9 mouse cellular contexts compared by ENCODE assay signal in the genomic region with DNA sequence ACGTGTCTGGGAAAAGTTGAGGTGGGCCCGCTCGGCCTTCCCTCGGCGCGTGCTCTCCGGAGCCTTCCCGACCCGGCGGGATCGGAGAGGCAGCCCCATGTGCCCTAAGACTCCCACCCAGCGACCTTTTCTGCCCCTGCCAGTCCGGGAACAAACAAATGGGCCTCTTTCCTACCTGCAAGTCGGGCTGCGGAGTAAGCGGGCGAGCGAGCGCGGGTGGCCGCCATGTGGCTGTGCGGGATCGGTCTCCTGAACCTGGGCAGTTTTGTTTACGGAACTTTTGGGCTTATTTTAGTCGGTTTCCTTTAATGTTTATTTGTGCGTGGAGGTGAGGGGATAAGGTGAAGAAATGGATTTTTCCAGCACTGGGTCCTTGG. TPM values are rescaled to one million over a fixed set of nuclear protein-coding genes. Genes with fewer than 3 reads are reported as not detected.
DNase-seq lines count a peak whose midpoint lies in the region; ATAC-seq and TF ChIP-seq lines count a peak whose summit lies in the region.
"Had no signal": no experiment of that assay in that cellular context is flagged by ENCODE, and none has a peak within 500 bp of the region (broad histone marks: within the 10 kb centered on the region; RNA-seq: fewer than 3 reads in every experiment).

No protein-coding gene starts in this region.

- peak overlapping the region; percentile 92 for H3K27ac ChIP-seq in liver, embryonic 12.5 days
- peak overlapping the region; percentile 100 for H3K27ac ChIP-seq in stomach, postnatal 0 days (replicated peaks)

- no peak for TF ChIP-seq CTCF in stomach, postnatal 0 days (IDR thresholded peaks at IDR 0.05; ENCODE audit: low read depth)

- H3K9ac ChIP-seq in liver, embryonic 12.5 days = peak overlapping the region; percentile 99
- peak overlapping the region; percentile 99 for H3K9ac ChIP-seq in stomach, postnatal 0 days (ENCODE audit: low read length)

- H3K9me3 ChIP-seq in liver, embryonic 12.5 days (replicated peaks) = no peaks in the 10 kb centered on the region
- H3K9me3 ChIP-seq in stomach, postnatal 0 days (ENCODE audit: control insufficient read depth, low read length) = no peaks in the 10 kb centered on the region

- peak overlapping the region; percentile 99 for H3K4me2 ChIP-seq in liver, embryonic 12.5 days
- H3K4me2 ChIP-seq in stomach, postnatal 0 days (replicated peaks; ENCODE audit: low read depth) = peak overlapping the region; percentile 76

- no peaks in the 10 kb centered on the region for H3K27me3 ChIP-seq in liver, embryonic 12.5 days (replicated peaks)
- no peaks in the 10 kb centered on the region for H3K27me3 ChIP-seq in stomach, postnatal 0 days (ENCODE audit: control insufficient read depth, insufficient read depth, low read length)

- 0 out of 2 replicates have a peak, but pooled peaks cover 3% of the 10 kb centered on the region for H3K36me3 ChIP-seq in liver, embryonic 12.5 days
- H3K36me3 ChIP-seq in stomach, postnatal 0 days (ENCODE audit: control insufficient read depth, insufficient read depth, low read length) = no peaks in the 10 kb centered on the region

- WGBS in liver, embryonic 12.5 days (ENCODE audit: insufficient replicate concordance) = 0% methylated on average over 26 of the region's 26 CpGs
- under 1% methylated on average over 26 of the region's 26 CpGs for WGBS in stomach, postnatal 0 days

- peak; percentile 24 for DNase-seq in gastrocnemius, postnatal 25 days
- DNase-seq in gastrocnemius, adult 8-10 months (ENCODE audit: low spot score in 2 of 2) = no peak
- peak; percentile 64 for DNase-seq in thymus, postnatal 4 days
- DNase-seq in thymus, postnatal 25 days = no peak
- no peak for DNase-seq in stomach, postnatal 0 days (ENCODE audit: low spot score)
- DNase-seq in embryo, embryonic 10.5 days (ENCODE audit: low spot score) = no peak
- DNase-seq in T-cell, adult 2 months (ENCODE audit: low spot score) = no peak

- peak overlapping the region; percentile 97 for H3K4me3 ChIP-seq in liver, embryonic 12.5 days
- peak overlapping the region; percentile 99 for H3K4me3 ChIP-seq in stomach, postnatal 0 days (ENCODE audit: low read depth, low read length)

- no peak for TF ChIP-seq EP300 in stomach, postnatal 0 days (optimal IDR thresholded peaks at IDR 0.05)

- no peak for ATAC-seq in liver, embryonic 12.5 days
- no peak for ATAC-seq in stomach, postnatal 0 days (ENCODE audit: low FRiP score, low TSS enrichment)

- peaks cover 72% of the 10 kb centered on the region for H3K4me1 ChIP-seq in liver, embryonic 12.5 days
- 0 out of 2 replicates have a peak, but pooled peaks cover 3% of the 10 kb centered on the region for H3K4me1 ChIP-seq in stomach, postnatal 0 days (replicated peaks; ENCODE audit: control insufficient read depth, insufficient read depth)

RNA-seq across cellular contexts. Expression of gene Hnrnpf, which starts 7.8 kb away (rescaled TPM):
- total RNA-seq in gastrocnemius, postnatal 25 days (2021) = 10 to 100 TPM; 94.4 to 97.4 TPM
- 100 to 1,000 TPM in 1 of 4 experiments, 10 to 100 TPM in 3; 85.6 to 104 (median 94.2) TPM for total RNA-seq in gastrocnemius, adult 8-10 months (2022)
- 702 and 711 TPM in 2 replicates for polyA plus RNA-seq in liver, embryonic 12.5 days (2016; fragmentation: Nextera tagmentation; extraction: Ambion mirVana)
- 388 and 401 TPM in 2 replicates for polyA plus RNA-seq in stomach, postnatal 0 days (2015; fragmentation: Nextera tagmentation; extraction: Ambion mirVana)

RNA-seq across cellular contexts. Expression of gene Fxyd4, which starts 29.5 kb away (rescaled TPM):
- total RNA-seq in gastrocnemius, postnatal 25 days (2021) = not detected
- total RNA-seq in gastrocnemius, adult 8-10 months (2022) = not detected
- 0.72 and 0.73 TPM in 2 replicates for polyA plus RNA-seq in liver, embryonic 12.5 days (2016; fragmentation: Nextera tagmentation; extraction: Ambion mirVana)
- polyA plus RNA-seq in stomach, postnatal 0 days (2015; fragmentation: Nextera tagmentation; extraction: Ambion mirVana) = 4.2 and 5.8 TPM in 2 replicates
- total RNA-seq: gastrocnemius, postnatal 36 days had no signal

RNA-seq across cellular contexts. Expression of gene Zfp239, which starts 46.1 kb away (rescaled TPM):
- under 1 TPM; 0.40 to 0.90 TPM for total RNA-seq in gastrocnemius, postnatal 25 days (2021)
- total RNA-seq in gastrocnemius, adult 8-10 months (2022) = 1 to 10 TPM; 1.1 to 2.7 (median 1.9) TPM
- polyA plus RNA-seq in liver, embryonic 12.5 days (2016; fragmentation: Nextera tagmentation; extraction: Ambion mirVana) = 4.7 and 5.6 TPM in 2 replicates
- polyA plus RNA-seq in stomach, postnatal 0 days (2015; fragmentation: Nextera tagmentation; extraction: Ambion mirVana) = 1.7 and 2.0 TPM in 2 replicates

Comparison
In these comparisons a context has a peak if more than half of its experiments do, and no peak if none do; other contexts are left out.
1. DNase-seq: peak in gastrocnemius, postnatal 25 days (single experiment) and thymus, postnatal 4 days (single experiment); none in gastrocnemius, adult 8-10 months (0 of 2), thymus, postnatal 25 days (single experiment), stomach, postnatal 0 days (single experiment), embryo, embryonic 10.5 days (single experiment) and T-cell, adult 2 months (single experiment).